Mouse (Mus musculus): Measurements from ENCODE around the gene Ccdc125. TPM values are rescaled to one million over a fixed set of nuclear protein-coding genes. Genes with fewer than 3 reads are reported as not detected.
A peak's percentile ranks its signal among the peaks of the same experiment; 100 is the strongest.

Gene Ccdc125
- 9.2 and 10.9 TPM in 2 replicates for total RNA-seq (2017)

- ATAC-seq (replicated peaks; ENCODE audit: low read depth, poor library complexity, severe bottlenecking), result peak; percentile 65
Measured at GRCm38 (mm10) chr13:100669291-100670022, at the start of gene Ccdc125. Gene Ccdc125, plus strand, starts transcription at chr13:100669717.

- no peak for ATAC-seq (replicated peaks; ENCODE audit: low read depth, poor library complexity, severe bottlenecking)
Measured at GRCm38 (mm10) chr13:100622241-100622640, 47.3 kb upstream of the Ccdc125 start.

DNA sequence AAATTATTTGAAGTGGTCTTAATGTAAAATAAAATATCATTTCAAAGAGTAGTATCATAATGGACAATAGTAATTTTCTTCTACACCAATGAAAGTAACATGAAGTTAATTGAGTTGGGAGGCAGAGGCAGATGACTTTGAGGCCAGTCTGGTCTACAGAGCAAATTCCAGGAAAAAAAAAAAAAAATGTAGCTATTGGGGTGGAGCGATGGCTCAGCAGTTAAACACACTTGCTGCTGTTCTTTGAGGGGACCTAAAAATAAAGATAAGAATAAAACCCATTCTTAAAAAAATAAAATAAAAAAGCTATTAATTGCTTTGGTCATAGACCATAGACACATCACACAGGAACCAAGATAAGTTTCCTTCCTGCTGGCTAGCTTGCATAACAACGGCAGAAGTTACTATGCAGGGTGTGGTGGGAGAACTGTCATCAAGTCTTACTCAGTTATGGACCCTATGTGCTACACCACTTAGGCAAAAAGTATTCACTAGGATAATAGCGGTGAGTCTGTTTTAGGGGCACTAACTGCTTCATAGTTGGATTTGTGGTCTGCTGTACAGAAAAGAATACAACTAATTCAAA lies 35.3 kb upstream of the Ccdc125 start:
- ATAC-seq (replicated peaks; ENCODE audit: low read depth, poor library complexity, severe bottlenecking), result peak; percentile 99

GRCm38 (mm10) chr13:100642471-100643209 lies 26.9 kb upstream of the Ccdc125 start:
- ATAC-seq (replicated peaks; ENCODE audit: low read depth, poor library complexity, severe bottlenecking), result peak; percentile 76

GRCm38 (mm10) chr13:100648223-100648622 lies 21.3 kb upstream of the Ccdc125 start:
- ATAC-seq (replicated peaks; ENCODE audit: low read depth, poor library complexity, severe bottlenecking), result no peak

DNA sequence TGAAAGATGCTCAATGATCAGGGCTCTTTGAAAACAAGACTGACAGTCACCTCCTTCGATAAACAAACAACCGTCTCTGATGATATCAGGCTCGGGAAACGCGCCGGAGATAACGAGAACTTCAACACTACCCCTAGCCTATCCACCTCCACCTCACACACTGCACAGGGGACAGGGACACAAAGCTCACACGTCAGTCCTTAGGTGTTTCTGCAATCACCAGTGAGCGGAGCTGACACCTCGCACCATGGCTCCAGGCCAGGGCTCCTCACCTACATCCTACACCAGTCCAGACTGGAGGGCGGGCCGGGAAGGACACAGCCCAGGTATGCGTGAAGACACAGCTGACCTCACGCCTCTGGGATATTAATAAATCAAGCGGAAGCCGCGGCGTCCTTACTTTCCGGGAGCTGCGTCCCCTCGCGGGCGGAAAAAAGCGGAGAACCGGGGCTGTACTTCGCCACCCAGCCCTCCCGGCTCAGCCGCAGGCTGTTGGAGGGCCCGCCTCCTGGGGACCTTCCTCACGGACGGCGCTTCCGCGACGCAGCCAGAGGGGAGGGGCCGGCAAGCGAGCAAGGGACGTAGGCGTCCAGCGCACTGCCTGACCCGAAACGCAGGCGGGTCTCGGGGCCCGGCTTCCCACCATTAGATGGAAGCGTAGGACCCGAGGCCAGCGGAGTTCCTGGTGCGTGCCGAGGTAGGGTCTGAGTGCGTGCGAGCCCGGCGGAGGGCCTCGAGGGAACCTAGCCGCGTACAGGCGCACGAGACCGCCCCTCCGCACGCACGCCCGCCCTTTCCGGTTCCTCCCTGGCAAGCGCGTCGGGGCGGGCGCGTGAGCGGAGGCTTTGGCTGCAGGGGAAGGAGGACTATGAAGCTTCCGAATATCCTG lies 18.7 kb upstream of the Ccdc125 start, which contains the start of the genes Ak6 and Rad17:
TSS of gene Ak6 (plus strand) at position 430 of the 889 bp plus-strand sequence.
TSS of gene Rad17 (minus strand) at position 502 of the 889 bp plus-strand sequence.
- ATAC-seq (replicated peaks; ENCODE audit: low read depth, poor library complexity, severe bottlenecking), result peak; percentile 95

DNA sequence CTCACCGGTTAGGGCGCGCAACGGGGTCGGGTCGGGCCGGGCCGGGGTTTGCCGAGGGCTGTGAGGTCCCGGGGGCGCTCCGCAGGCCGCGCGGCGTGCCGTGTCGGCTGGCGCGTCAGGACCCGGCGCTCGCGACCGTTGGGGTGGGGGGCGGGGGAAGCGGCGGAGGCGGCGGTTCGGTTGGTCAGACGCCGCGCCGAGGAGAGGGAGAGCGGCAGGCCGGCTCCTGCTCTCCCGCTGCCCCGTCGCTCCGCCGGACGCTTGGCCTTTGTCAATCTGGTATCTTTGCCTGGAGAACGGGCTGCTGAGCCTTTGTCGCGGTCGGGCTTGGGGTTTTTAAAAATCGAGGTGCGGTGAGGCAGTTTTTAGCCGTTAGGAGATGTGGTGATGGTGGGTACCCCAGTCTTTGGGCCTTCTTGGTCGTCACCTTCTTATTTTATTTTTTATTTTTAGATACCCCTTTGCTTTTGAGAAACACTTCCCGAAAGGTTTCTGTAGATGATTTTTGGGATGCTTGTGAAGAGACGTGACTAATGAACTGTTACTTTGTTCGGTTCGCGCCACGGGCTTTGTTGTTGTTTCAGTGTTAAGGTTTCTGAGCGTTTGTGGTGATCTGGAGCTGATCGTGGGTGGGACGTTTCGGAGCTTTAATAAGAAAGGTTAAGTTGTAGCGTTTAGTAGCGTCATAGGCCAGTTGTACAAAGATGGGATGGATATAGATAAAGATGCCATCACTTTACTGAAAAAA lies 17.9 kb upstream of the Ccdc125 start, which contains the start of gene Taf9:
TSS of gene Taf9 (plus strand) at position 141 of the 748 bp plus-strand sequence.
- ATAC-seq (replicated peaks; ENCODE audit: low read depth, poor library complexity, severe bottlenecking), result peak; percentile 7; the same call in 1 of the 2 replicates

DNA sequence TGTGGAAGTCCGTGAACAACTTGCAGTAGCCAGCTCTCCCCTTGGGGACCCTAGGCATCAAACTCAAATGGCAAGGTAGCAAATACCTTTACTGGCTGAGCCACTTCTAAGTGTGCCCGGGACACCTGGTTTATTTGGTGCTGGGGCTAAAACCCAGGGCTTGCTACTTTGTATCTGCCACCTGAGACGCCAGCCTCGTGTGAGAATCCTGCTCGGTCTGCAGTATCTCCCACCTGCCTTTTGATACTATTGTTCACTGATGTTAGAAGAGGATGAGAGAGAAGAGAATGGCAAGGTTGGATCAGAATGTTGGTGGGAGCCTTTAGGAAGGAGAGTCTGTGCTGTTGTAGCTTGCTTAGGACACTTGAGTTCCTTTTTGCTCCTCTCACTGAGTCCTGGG lies 11.4 kb upstream of the Ccdc125 start:
- no peak for ATAC-seq (replicated peaks; ENCODE audit: low read depth, poor library complexity, severe bottlenecking)

GRCm38 (mm10) chr13:100659864-100660456 lies 9.6 kb upstream of the Ccdc125 start:
- peak; percentile 83 for ATAC-seq (replicated peaks; ENCODE audit: low read depth, poor library complexity, severe bottlenecking)

- ATAC-seq (replicated peaks; ENCODE audit: low read depth, poor library complexity, severe bottlenecking), result peak; percentile 34
Measured at GRCm38 (mm10) chr13:100670181-100670741, 744 bp downstream of the Ccdc125 start.

- ATAC-seq (replicated peaks; ENCODE audit: low read depth, poor library complexity, severe bottlenecking), result no peak
Measured at GRCm38 (mm10) chr13:100675936-100676635, 6.6 kb downstream of the Ccdc125 start.

DNA sequence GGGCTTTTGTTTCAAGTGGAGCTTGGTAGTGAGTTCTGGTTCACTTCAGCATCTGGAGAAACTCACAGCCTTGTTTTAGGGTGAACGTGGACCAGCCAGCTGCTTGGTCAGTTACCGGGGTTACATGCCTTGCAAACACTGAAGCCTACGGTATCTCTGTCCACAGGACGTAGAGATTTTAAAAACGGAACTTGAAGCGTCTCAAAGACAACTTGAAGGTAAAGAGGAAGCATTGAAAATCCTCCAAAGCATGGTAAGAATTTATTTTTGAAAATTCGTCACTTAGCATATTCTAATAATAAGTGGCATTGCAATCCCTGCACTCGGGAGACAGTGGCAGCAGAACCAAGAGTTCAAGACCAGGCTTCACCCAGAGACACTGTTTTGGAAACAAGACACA lies 12.1 kb downstream of the Ccdc125 start:
- no peak for ATAC-seq (replicated peaks; ENCODE audit: low read depth, poor library complexity, severe bottlenecking)

- no peak for ATAC-seq (replicated peaks; ENCODE audit: low read depth, poor library complexity, severe bottlenecking)
Measured at GRCm38 (mm10) chr13:100682837-100683236, 13.3 kb downstream of the Ccdc125 start.

DNA sequence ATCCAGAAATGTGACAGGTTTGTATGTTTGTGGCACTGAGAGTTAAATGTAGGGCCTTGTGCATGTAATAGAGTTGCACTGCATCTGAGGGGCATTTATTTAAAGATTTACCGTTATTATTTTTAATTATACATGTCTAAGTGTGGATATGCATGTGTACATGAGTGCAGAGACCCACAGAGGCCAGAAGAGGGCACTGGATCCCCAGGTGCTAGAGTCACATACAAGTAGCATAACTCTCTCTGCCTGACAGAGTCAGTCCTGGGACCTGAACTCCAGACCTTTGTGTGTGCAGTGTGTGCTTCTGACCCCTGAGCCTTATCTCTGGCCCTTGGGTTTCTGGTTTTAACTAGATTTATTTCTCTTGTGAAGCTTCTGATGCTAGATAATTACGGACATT lies 14.8 kb downstream of the Ccdc125 start:
- peak; percentile 87 for ATAC-seq (replicated peaks; ENCODE audit: low read depth, poor library complexity, severe bottlenecking)

GRCm38 (mm10) chr13:100687513-100687912 lies 18.0 kb downstream of the Ccdc125 start:
- ATAC-seq (replicated peaks; ENCODE audit: low read depth, poor library complexity, severe bottlenecking), result no peak

DNA sequence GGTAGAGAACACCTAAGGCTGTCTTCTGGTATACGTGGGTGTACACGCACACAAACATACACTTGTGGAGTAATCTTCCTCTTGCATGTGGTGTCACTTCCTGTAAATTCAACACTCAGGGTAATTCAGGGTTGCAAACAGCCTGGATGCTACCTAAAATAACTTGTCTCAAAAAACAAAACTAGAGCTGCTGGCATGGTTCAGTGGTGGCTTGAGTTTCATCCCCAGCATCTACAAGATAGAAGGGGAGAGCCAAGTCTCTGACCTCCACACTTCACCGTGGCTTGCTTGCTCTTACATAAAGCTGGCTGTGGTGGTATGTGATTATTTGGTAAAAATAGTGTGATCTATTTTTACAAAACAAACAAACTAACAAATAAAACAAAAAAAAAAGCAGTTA lies 28.0 kb downstream of the Ccdc125 start:
- 0 out of 2 replicates have a peak, but pooled peaks have one; percentile 45 for ATAC-seq (replicated peaks; ENCODE audit: low read depth, poor library complexity, severe bottlenecking)

DNA sequence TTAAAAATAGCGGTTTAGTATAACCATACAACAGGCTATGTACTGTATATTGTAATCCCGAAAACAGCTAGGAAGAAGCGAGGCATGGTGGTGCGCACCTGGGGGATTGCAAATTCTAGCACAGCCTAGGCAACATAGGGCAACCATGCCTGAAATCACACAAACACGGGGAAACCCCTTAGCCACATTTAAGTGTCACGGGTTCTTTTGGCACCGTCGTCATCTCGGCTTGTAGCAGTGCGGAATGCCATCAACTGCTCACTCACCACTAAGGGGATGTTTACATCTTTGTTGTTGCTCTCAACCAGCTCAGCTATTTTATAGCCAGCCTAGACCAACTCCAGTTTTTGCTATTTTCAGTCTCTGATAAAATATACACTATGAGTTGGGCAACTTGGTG lies 29.3 kb downstream of the Ccdc125 start:
- no peak for ATAC-seq (replicated peaks; ENCODE audit: low read depth, poor library complexity, severe bottlenecking)

DNA sequence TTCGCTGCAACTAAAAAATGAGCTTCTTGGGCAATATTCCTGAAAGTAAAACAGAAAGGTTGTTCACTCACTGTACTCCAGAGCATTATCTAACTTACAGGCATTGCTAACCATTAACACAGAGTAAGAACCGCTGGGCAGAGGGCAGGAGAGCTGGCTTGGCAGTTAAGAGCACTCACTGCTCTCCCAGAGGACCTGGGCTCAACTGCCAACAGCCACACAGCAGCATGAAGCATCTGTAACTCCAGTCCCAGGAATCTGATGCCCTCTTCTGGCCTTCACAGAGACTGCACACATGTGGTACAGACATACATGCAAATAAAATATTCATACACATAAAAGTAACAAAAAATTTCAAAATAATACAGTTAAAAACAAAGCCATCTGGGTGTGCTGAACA lies 34.0 kb downstream of the Ccdc125 start:
- no peak for ATAC-seq (replicated peaks; ENCODE audit: low read depth, poor library complexity, severe bottlenecking)
